Mouse (Mus musculus) testis, adult 2 months (tissue): Measurements from ENCODE around the gene Dntt. TPM values are rescaled to one million over a fixed set of nuclear protein-coding genes. Genes with fewer than 3 reads are reported as not detected.

ENCODE experiments used
- H3K27ac ChIP-seq: fragments of 200-500 bp; 2 replicates; pipeline ENCODE4 v1.5.1; 2012; ENCODE audit warnings: low read depth, low read length; ENCODE audit not compliant: control insufficient read depth, insufficient read depth
- H3K27me3 ChIP-seq: fragments of 200-500 bp; 2 replicates; pipeline ENCODE4 v1.6.1; 2012; ENCODE audit warnings: mild to moderate bottlenecking, low read length, moderate library complexity; ENCODE audit not compliant: control insufficient read depth, insufficient read depth
- H3K36me3 ChIP-seq: fragments of 200-500 bp; 2 replicates; pipeline ENCODE4 v1.6.1; 2012; ENCODE audit warnings: mild to moderate bottlenecking, low read length; ENCODE audit not compliant: control insufficient read depth, insufficient read depth
- H3K4me1 ChIP-seq: fragments of 200-500 bp; 2 replicates; pipeline ENCODE4 v1.6.1; 2012; ENCODE audit warnings: low read length; ENCODE audit not compliant: control insufficient read depth, insufficient read depth
- H3K4me3 ChIP-seq: fragments of 200-500 bp; 2 replicates; pipeline ENCODE4 v1.5.1; 2012; ENCODE audit warnings: low read depth, mild to moderate bottlenecking, low read length, moderate library complexity, mixed read lengths; ENCODE audit not compliant: control insufficient read depth
- CTCF ChIP-seq: fragments of 200-500 bp; IDR thresholded peaks from 2 replicates; pipeline ENCODE4 v1.5.1; 2012; ENCODE audit warnings: low read depth, mild to moderate bottlenecking, inconsistent platforms, low read length, moderate library complexity; ENCODE audit not compliant: control insufficient read depth, insufficient read depth, insufficient replicate concordance
- POLR2A ChIP-seq: fragments of 200-500 bp; IDR thresholded peaks from 2 replicates; pipeline ENCODE4 v1.6.1; 2012; ENCODE audit warnings: low read depth, mild to moderate bottlenecking, inconsistent platforms, low read length, moderate library complexity; ENCODE audit not compliant: control insufficient read depth
- polyA plus RNA-seq: library from polyadenylated mRNA; depleted of rRNA; stranded (reverse); fragments of >200 nt; gene quantifications from 2 replicates; pipeline ENCODE4 v1.2.3, GENCODE M21; 2012

Dntt gene
- polyA plus RNA-seq, 1 experiment = 0.25 TPM

DNA sequence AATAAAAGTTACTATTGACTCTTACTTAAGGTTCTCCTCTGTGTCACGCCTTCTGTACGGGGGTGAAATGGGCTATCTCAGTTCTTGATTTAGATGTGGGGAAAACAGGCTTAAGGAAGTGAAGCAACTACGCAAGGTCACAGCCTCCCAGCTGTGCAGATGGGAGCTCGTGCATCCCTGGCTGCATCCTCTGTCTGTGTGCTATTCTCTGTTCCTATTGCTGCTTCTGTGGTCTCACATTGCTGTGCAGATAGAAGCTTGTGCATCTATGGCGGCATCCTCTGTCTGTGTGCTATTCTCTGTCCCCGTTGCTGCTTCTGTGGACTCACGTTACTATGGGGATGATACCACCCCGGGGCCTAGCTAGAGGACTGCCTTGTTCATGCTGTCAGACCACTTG lies 2.5 kb upstream of the Dntt start:
- Histone ChIP-seq H3K27ac (no peak overlapping the region), H3K36me3 (no peaks in the 10 kb centered on the region), H3K27me3 (no peaks in the 10 kb centered on the region), H3K4me3 (no peak overlapping the region), H3K4me1 (no peaks in the 10 kb centered on the region)
- TF ChIP-seq POLR2A (no peak), CTCF (no peak)

DNA sequence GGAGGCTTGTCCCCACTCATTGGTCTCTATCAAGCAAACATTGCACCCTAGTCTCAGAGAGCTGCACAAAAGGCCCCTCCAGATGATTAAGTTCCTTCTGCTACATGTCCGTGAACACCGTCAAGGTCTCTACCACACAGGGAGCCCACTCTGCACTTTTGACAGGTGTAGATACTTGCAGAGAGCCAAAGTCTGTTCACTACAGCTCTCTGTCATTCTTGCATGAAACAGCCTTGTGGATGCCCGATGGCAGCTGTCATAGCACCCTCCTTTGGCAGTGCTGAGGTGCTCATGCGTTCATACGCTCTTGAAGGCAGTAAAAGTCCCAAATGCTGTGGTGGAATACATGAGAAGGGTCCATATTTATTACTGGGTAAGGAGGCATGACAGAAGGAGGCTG lies 2.1 kb upstream of the Dntt start:
- no peaks in the 10 kb centered on the region for H3K36me3 ChIP-seq
- TF ChIP-seq POLR2A (no peak), CTCF (no peak)

DNA sequence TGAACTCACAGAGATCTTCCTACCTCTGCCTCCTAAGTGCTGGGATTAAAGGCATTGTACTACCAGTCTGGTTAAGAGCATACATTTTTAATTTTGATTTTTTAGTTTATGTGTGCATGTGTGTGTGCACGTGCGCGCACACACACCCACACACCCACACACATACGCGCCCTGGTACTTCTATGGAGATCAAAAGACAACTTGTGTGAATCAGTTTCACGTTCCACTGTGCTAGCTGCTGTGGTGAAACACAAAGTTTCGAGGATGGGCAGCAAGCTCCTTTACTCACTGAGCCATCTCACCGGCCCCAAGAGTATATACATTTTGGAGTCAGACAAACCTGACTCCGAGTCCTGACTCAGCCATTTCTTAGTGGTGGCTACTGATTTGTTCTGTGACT lies 1.5 kb upstream of the Dntt start:
- TF ChIP-seq POLR2A = no peak
- no peak for TF ChIP-seq CTCF
- Histone ChIP-seq H3K4me3 (no peak overlapping the region), H3K27ac (no peak overlapping the region), H3K27me3 (no peaks in the 10 kb centered on the region), H3K4me1 (no peaks in the 10 kb centered on the region), H3K36me3 (no peaks in the 10 kb centered on the region)

More for the DNA sequence above, 2.1 kb upstream of the Dntt start:
- Histone ChIP-seq H3K4me1 (no peaks in the 10 kb centered on the region), H3K27ac (no peak overlapping the region), H3K27me3 (no peaks in the 10 kb centered on the region), H3K4me3 (no peak overlapping the region)

DNA sequence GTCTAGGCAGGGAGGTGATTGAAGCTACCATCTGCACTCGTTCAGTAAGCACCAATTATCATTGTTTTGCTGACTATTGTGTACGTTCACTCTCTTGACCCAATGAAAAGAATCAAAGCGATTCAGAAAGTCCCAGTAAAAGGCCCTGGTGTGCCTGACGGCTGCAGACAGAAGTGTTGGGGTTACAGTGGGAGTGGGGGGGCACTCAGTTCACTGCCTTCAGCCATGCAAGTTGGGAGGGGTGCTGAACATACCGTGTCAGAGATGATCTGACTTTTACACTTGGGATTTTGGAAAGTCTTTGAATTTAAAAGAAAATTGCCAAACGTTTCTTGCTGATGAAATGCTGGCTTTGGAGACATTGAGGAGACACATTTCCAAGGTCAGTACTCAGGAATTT lies 1.1 kb downstream of the Dntt start:
- Histone ChIP-seq H3K36me3 (no peaks in the 10 kb centered on the region), H3K27me3 (no peaks in the 10 kb centered on the region), H3K27ac (no peak overlapping the region), H3K4me3 (no peak overlapping the region), H3K4me1 (no peaks in the 10 kb centered on the region)
- TF ChIP-seq CTCF (no peak), POLR2A (no peak)

DNA sequence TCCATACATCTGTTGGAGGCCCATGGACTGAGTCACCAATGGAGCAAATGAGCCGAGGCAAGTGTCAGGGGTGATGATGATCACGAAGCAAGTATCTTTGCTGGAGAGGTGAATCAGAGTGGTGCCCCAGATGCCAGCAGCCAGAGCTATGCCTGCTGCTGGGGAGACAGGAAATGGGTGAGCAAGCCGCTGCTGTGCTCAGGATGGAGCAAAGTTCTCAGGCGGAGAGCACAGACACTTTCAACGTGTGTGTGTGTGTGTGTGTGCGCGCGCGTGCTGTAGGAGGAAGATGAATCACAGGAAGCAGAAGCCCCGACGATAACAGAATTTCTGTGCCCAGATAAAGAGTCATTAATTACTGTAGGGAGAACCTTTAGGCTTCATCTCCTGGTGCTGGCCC lies 1.9 kb downstream of the Dntt start:
- no peak overlapping the region for H3K27ac ChIP-seq
- H3K4me1 ChIP-seq = no peaks in the 10 kb centered on the region
- TF ChIP-seq CTCF (no peak), POLR2A (no peak)
- H3K4me3 ChIP-seq = no peak overlapping the region
- no peaks in the 10 kb centered on the region for H3K27me3 ChIP-seq
- H3K36me3 ChIP-seq = no peaks in the 10 kb centered on the region

DNA sequence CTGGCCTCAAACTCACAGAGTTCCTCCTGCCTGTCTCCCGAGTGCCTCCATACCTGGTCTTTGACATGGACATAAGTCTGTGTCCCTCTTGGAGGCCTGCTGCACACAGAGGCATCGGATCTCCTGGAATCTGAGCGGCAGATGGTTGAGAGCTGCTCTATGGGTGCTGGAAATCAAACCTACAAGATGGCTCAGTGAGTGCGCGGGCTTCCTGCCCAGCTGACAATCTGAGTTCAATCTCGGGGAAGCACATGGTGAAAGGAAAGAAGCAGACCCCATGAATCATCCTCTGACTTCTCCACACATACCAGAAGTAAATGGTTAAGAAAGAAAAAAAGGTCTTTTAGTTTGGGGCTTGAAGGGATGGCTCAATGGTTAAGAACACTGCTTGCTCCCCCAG lies 2.8 kb downstream of the Dntt start:
- H3K27ac ChIP-seq = no peak overlapping the region
- H3K4me3 ChIP-seq = no peak overlapping the region
- no peaks in the 10 kb centered on the region for H3K36me3 ChIP-seq
- no peaks in the 10 kb centered on the region for H3K27me3 ChIP-seq
- H3K4me1 ChIP-seq = no peaks in the 10 kb centered on the region
- TF ChIP-seq CTCF (no peak), POLR2A (no peak)

DNA sequence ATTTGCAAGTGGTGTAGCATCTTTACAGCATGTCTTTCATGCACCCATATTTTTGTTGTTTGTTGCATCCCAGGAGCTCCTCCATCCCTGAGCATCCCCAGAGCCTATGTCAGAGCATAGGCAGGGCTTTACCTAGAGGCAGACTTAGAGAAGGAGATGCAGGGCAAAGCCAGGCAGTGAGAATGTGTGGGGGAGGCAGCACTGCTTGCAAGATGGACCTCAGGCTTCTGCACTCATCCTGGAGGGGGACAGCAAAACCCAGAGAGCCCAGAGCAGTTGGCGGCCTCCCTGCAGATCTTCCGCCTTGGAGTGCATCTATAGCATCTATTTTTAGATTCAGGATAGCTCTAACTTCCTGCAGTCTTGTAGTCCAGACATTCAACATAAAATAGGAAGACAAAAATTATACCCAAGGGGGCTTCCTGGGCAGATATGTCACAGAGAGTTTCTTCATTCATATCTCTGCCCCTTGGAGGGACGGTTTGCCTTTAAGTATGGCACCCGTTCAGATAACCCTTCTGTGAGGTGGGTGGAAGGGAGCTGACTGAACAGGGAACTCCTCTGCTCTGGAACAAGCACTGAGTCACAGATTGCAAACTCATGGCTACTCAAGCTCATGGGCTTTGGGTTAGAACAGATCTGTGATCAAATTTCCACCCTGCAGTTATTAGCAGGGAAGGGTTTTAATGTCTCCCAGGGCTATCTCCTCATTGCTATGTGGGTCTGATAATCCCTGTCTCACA lies 6.9 kb downstream of the Dntt start:
- TF ChIP-seq CTCF (no peak), POLR2A (no peak)
- no peaks in the 10 kb centered on the region for H3K36me3 ChIP-seq
- H3K27ac ChIP-seq = no peak overlapping the region
- H3K4me3 ChIP-seq = no peak overlapping the region
- no peaks in the 10 kb centered on the region for H3K4me1 ChIP-seq
- no peaks in the 10 kb centered on the region for H3K27me3 ChIP-seq

DNA sequence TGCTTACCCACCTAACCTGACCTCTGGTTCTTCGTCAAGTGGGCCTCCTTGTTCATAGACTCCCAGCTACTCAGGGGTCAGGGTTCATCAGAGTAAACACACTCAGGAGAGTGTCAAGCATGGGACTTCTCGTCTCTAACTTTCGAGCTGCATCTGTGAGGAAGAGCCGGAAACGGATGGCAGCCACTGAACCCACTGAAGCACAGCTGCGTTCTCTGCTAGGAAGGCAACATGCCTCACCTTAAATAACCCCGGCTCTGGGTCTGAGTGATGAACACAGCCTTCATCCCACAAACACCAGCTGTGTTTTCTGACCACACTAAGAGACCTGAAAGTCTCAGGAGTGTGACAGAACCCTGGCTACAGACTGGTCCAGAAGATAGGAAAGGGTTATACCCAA lies 10.0 kb downstream of the Dntt start:
- Histone ChIP-seq H3K4me1 (no peaks in the 10 kb centered on the region), H3K4me3 (no peak overlapping the region), H3K27ac (no peak overlapping the region), H3K27me3 (no peaks in the 10 kb centered on the region), H3K36me3 (no peaks in the 10 kb centered on the region)
- no peak for TF ChIP-seq CTCF
- TF ChIP-seq POLR2A = no peak
